Mouse (Mus musculus) midbrain, embryonic 12.5 days (tissue): Measurements from ENCODE around the gene Eng. TPM values are rescaled to one million over a fixed set of nuclear protein-coding genes. Genes with fewer than 3 reads are reported as not detected.

Experiments used
- microRNA counts: library from miRNA; unstranded; fragments of <30 nt; microRNA quantifications from one replicate; lab custom pipeline; 2017
- microRNA-seq: library from miRNA; unstranded; fragments of <30 nt; microRNA quantifications from one replicate; pipeline ENCODE4, GENCODE M21; 2017
- polyA plus RNA-seq: library from polyadenylated mRNA; unstranded; fragments of >200 nt; fragmentation: Nextera tagmentation; extraction: Ambion mirVana; gene quantifications from 2 replicates; pipeline ENCODE4 v1.2.1, GENCODE M21; 2016

The Eng gene
- polyA plus RNA-seq, 1 experiment from 2014 or later, result 29.5 TPM

MicroRNAs within 50 kb of the gene (microRNA counts, 519-probe panel; counts per million panel counts)
- not detected for microRNA mmu-miR-1954 (lab: Ali Mortazavi, UCI)
- not detected for microRNA mmu-miR-2861 (lab: Ali Mortazavi, UCI)

Small RNA genes lying within 50 kb of the gene (microRNA-seq; reads per million reads assigned to microRNA genes)
- gene Gm47291 (not detected), gene Mir1954 (not detected), gene Mir2861 (not detected), gene Mir3960 (not detected), gene Mir8093 (not detected)

Other genes starting within 250 kb of the Eng start
- 5.2 and 6.4 TPM in 2 replicates for gene Naif1, start 196.1 kb upstream of the Eng start, polyA plus RNA-seq
- 40.0 TPM in 2 replicates for gene Slc25a25, start 195.2 kb upstream of the Eng start, polyA plus RNA-seq
- gene Fam102a, start 111.3 kb upstream of the Eng start, polyA plus RNA-seq, result 9.4 and 10.1 TPM in 2 replicates
- 109 and 121 TPM in 2 replicates for gene Dpm2, start 75.7 kb upstream of the Eng start, polyA plus RNA-seq
- gene Pip5kl1, start 71.8 kb upstream of the Eng start, polyA plus RNA-seq, result 2.7 and 3.1 TPM in 2 replicates
- 0.16 and 0.56 TPM in 2 replicates for gene 9430097D07Rik, start 70.9 kb upstream of the Eng start, polyA plus RNA-seq
- 16.1 and 17.9 TPM in 2 replicates for gene St6galnac4, start 59.5 kb upstream of the Eng start, polyA plus RNA-seq
- 10.6 and 11.2 TPM in 2 replicates for gene St6galnac6, start 46.9 kb upstream of the Eng start, polyA plus RNA-seq
- gene Ak1, start 24.8 kb upstream of the Eng start, polyA plus RNA-seq, result 31.6 and 34.7 TPM in 2 replicates
- gene Fpgs, start 57.5 kb downstream of the Eng start, polyA plus RNA-seq, result 17.9 and 19.1 TPM in 2 replicates
- gene Cdk9, start 66.5 kb downstream of the Eng start, polyA plus RNA-seq, result 99.3 and 103 TPM in 2 replicates
- 34.6 and 41.1 TPM in 2 replicates for gene Sh2d3c, start 74.5 kb downstream of the Eng start, polyA plus RNA-seq
- gene 6330409D20Rik, start 94.4 kb downstream of the Eng start, polyA plus RNA-seq, result 2.8 and 3.5 TPM in 2 replicates
- gene Tor2a, start 110.6 kb downstream of the Eng start, polyA plus RNA-seq, result 50.2 and 53.4 TPM in 2 replicates
- 0.20 and 0.43 TPM in 2 replicates for gene Ttc16, start 129.0 kb downstream of the Eng start, polyA plus RNA-seq
- gene Ptrh1, start 129.2 kb downstream of the Eng start, polyA plus RNA-seq, result 2.6 and 4.6 TPM in 2 replicates
- 0.64 and 1.3 TPM in 2 replicates for gene Cfap157, start 137.8 kb downstream of the Eng start, polyA plus RNA-seq
- 80.3 and 83.2 TPM in 2 replicates for gene Stxbp1, start 200.7 kb downstream of the Eng start, polyA plus RNA-seq
- 27.0 and 29.1 TPM in 2 replicates for gene Fam129b, start 229.5 kb downstream of the Eng start, polyA plus RNA-seq